Mouse (Mus musculus): ENCODE data around the gene Snx20. TPM values are rescaled to one million over a fixed set of nuclear protein-coding genes. Genes with fewer than 3 reads are reported as not detected.

Gene Snx20
- total and polyA plus RNA-seq, 3 experiments, result 10.1 to 15.9 TPM; not detected in 1

DNA sequence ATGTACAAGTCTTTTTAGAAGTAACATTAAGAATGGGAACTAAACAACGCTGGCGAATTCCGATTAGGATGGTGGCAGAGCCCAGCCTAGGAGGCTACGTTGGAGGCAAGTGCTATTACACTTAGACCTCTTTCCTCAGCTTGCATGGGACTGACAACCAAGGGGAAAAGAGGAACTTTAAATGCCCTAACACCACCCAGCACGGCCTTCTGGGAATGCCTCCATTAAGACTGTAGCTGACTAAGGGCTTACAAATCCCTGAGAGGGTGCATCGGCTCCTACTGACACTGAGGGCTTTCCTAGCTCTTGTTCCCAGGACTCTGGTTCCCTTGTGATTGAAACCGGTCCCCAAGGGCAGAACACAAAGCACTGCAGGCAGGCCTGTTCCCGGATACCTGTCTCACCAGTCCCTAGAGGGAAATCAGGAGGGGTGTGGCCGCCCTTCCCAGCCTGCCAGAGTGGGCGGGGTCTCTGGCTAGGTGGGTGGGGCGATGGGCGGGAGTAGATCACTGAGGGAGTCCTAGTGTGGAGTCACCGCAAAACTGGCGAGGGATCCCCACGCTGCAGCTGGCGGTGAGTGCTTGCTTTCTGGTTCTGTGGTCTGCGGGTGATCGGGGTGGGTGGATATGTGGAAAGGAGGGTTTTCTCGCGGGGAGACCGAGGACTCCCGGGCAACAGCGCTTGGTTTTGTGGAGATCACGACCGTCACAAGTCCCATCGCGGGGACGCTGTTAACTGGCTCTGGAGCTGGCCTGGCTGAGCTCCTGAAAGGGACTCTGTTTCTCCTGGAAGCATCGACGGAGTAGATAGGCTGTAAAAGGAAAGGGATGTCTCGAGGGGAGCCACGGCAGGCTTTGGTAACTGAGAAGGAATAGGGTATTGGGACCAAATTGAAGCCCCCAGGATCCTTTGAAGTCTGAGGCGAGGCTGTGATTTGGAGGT, 11.2 kb upstream of the Snx20 start, which contains the start of gene Nod2:
Nod2 (plus strand) TSS at position 479 of the 942 bp plus-strand sequence.
- Histone ChIP-seq H3K9me3 (replicated peaks; ENCODE audit: insufficient read depth, low read length) (no peaks in the 10 kb centered on the region), H3K27me3 (ENCODE audit: control insufficient read depth in 1 of 2, insufficient read depth in 2 of 2, low read length in 2 of 2) (no peaks in the 10 kb centered on the region), H3K4me1 (ENCODE audit: control insufficient read depth in 1 of 2, insufficient read depth in 2 of 2, low read length in 2 of 2) (peaks cover 4 to 13% of the 10 kb centered on the region in 2 experiments; a peak in 3 of 4 replicates), H3K27ac (ENCODE audit: control insufficient read depth, low read depth, low read length) (no peak within 1 kb of the TSS), H3K36me3 (ENCODE audit: control insufficient read depth in 1 of 2, insufficient read depth in 2 of 2, low read length in 2 of 2) (no peaks in the 10 kb centered on the region; a peak in 1 of 4 replicates), H3K9ac (ENCODE audit: control insufficient read depth, low read depth, low read length, poor library complexity, severe bottlenecking) (peak within 1 kb of the TSS; percentile 49), H3K4me3 (ENCODE audit: control insufficient read depth in 1 of 2, insufficient read depth in 1 of 2, low read depth in 2 of 2, low read length in 2 of 2) (peak within 1 kb of the TSS; percentile 57 to 97), H3K79me2 (ENCODE audit: control insufficient read depth, insufficient read depth, low read length, poor library complexity) (no peaks in the 10 kb centered on the region)
- peak; percentile 83 for DNase-seq (ENCODE audit: low read depth, low spot score)
- TF ChIP-seq CHD2 (IDR thresholded peaks at IDR 0.05; ENCODE audit: low read length) (no peak), CHD1 (IDR thresholded peaks at IDR 0.05; ENCODE audit: low read depth, low read length) (no peak), MXI1 (IDR thresholded peaks at IDR 0.05; ENCODE audit: low read depth, low read length) (peak; percentile 53), RAD21 (IDR thresholded peaks at IDR 0.05; ENCODE audit: low read depth, low read length) (no peak), POLR2A (IDR thresholded peaks at IDR 0.05; ENCODE audit: control insufficient read depth in 1 of 2, insufficient read depth in 1 of 2, low read depth in 1 of 2, low read length in 2 of 2, poor library complexity in 1 of 2) (0 out of 4 replicates have a peak, but pooled peaks of 1 of the 2 experiments have one; percentile 37), MAFK (IDR thresholded peaks at IDR 0.05; ENCODE audit: borderline replicate concordance, low read depth, low read length) (no peak), ZMIZ1 (IDR thresholded peaks at IDR 0.05; ENCODE audit: low read depth, low read length) (0 out of 2 replicates have a peak, but pooled peaks have one; percentile 34), MYC (IDR thresholded peaks at IDR 0.05; ENCODE audit: low read depth, low read length) (no peak), MYB (IDR thresholded peaks at IDR 0.05; ENCODE audit: low read depth, low read length) (no peak)

DNA sequence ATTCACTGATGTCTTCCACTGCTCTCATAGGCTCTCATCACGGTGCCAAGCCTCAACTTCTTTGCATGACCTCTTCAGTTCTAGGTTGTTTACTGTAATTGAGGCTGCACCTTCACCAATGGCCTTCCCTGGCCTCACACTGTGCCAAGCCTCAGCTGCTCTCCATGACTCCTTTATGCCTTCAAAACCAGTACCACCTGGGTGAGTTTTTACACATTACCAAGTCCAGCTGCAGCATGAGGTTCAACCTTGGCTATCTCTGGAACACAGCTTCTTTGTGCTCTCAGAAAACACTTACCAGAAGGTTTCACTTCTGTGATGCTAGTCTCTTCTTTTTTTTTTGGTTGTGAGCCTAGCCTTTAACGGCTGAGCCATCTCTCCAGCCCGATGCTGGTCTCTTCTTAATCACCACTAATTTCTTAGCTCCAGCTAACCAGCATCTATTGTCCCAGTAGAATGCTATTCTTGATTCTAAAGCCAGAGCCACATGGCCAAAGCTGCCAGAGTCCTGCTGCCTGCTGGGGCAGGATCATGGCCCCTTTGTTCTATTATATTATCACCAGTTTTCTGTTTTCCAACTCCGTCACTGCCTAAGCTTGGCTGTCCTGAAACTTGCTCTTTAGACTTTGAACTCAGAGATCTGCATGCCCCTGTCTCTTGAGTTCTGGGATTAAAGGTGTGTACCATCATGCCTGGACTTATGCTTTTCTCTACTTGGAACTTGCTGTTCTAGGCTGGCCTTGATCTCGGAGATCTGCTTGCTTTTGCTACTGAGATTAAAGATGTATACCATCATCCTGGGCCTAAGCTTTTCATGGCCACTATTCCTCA, 7.0 kb upstream of the Snx20 start:
- no peak overlapping the region for H3K4me3 ChIP-seq (ENCODE audit: control insufficient read depth in 1 of 2, insufficient read depth in 1 of 2, low read depth in 2 of 2, low read length in 2 of 2)
- no peaks in the 10 kb centered on the region; a peak in 1 of 4 replicates for H3K27me3 ChIP-seq (ENCODE audit: control insufficient read depth in 1 of 2, insufficient read depth in 2 of 2, low read length in 2 of 2)
- TF ChIP-seq E2F4 (IDR thresholded peaks at IDR 0.05; ENCODE audit: borderline replicate concordance, low read depth, low read length) (no peak), SMC3 (IDR thresholded peaks at IDR 0.05; ENCODE audit: low read depth, low read length) (no peak), EP300 (IDR thresholded peaks at IDR 0.05; ENCODE audit: low read depth in 1 of 2, low read length in 2 of 2) (no peak), SIN3A (IDR thresholded peaks at IDR 0.05; ENCODE audit: low read length) (no peak), MXI1 (IDR thresholded peaks at IDR 0.05; ENCODE audit: low read depth, low read length) (no peak), KAT2A (conservative IDR thresholded peaks at IDR 0.05; ENCODE audit: low read depth, low read length) (no peak)
- peaks cover 4 to 9% of the 10 kb centered on the region in 2 experiments; a peak in 2 of 4 replicates for H3K4me1 ChIP-seq (ENCODE audit: control insufficient read depth in 1 of 2, insufficient read depth in 2 of 2, low read length in 2 of 2)
- no peaks in the 10 kb centered on the region; a peak in 1 of 4 replicates for H3K36me3 ChIP-seq (ENCODE audit: control insufficient read depth in 1 of 2, insufficient read depth in 2 of 2, low read length in 2 of 2)
- no peaks in the 10 kb centered on the region for H3K9me3 ChIP-seq (replicated peaks; ENCODE audit: insufficient read depth, low read length)
- no peak overlapping the region for H3K27ac ChIP-seq (ENCODE audit: control insufficient read depth, low read depth, low read length)
- no peak for DNase-seq (ENCODE audit: low read depth, low spot score)
- no peaks in the 10 kb centered on the region for H3K79me2 ChIP-seq (ENCODE audit: control insufficient read depth, insufficient read depth, low read length, poor library complexity)
- H3K9ac ChIP-seq (ENCODE audit: control insufficient read depth, low read depth, low read length, poor library complexity, severe bottlenecking), result no peak overlapping the region

All from MEL (cell line).